Mouse (Mus musculus) 3T3-L1 (cell line): ENCODE measurements around the gene Pnrc2.

Experiments
- DNase-seq: peaks from one replicate; pipeline ENCODE4 v3.0.0-alpha.2; 2015; ENCODE audit warnings: low read depth, low spot score

The Pnrc2 gene

DNA sequence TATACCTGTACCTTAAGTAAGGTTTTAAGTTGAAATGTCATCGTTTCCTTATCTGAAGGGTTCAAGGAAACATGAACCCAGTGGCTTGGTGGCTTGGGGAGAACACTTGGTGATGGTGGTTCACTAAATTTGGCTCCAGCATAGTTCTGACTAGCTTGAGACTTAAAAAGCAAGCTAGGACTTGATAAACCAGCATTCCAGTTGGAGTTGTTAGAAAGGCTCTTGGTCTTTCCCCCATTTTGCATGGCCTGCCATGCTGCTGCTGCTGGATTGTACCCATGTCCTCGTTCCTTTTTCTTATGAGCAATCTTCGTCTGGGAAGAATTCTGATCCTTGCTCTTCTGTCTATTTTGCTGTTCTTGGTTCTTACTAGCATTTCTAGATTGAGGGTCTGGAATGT lies 1.6 kb downstream of the Pnrc2 start:
- DNase-seq: peak; percentile 30

DNA sequence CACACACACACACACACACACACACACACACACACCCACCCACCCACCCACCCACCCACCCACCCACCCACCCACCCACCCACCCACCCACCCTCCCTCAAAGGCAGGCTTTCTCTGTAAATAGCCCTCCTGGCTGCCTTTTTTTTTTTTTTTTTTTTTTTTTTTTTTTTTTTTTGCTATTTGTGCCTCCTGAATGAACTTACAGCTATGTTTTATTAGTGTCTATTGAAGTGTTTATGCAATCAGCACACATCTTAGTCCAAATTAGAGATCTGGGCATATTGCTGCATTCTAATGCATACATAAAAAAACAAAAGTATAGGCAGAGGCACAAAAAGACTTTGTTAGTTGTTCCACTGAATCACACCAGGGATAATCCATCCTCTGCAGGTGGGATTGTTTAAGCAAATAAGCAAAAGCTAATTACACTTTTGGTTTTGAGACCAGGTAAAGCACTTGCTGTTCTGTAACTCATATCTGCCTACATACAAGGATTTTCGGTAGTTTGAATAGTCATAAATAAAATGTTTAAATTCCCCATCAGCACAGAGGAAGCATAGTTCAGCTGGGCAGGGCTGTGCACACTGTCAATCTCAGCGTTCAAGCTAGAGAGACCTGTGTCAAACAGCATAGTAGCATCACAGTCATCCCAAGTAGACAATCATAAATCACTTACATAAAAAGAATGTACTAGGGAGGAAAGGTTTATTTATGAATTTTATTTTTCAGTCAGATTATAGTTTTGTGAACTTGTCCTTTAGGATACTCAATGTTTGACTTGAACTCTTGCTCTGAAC lies 3.2 kb downstream of the Pnrc2 start:
- DNase-seq: peak; percentile 33

DNA sequence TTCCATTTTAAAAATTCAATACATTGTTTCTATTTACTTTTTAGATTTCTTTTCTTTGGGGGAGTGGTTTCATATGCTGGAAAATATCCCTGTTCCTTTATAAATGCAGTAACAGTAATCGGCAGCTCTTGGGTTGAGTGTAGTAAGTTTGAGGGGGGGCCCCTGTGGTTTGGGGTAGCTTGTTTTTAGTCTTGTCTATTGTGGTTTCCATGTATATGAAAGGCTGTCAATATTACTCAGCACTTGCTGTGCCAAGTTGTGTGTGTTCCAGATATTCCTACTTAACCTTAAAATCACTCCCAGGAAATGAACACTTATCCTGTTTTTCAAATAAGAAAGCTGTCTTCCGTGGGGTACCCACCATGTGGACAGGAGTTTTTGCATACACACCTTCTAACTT lies 4.7 kb downstream of the Pnrc2 start:
- peak; percentile 82 for DNase-seq

DNA sequence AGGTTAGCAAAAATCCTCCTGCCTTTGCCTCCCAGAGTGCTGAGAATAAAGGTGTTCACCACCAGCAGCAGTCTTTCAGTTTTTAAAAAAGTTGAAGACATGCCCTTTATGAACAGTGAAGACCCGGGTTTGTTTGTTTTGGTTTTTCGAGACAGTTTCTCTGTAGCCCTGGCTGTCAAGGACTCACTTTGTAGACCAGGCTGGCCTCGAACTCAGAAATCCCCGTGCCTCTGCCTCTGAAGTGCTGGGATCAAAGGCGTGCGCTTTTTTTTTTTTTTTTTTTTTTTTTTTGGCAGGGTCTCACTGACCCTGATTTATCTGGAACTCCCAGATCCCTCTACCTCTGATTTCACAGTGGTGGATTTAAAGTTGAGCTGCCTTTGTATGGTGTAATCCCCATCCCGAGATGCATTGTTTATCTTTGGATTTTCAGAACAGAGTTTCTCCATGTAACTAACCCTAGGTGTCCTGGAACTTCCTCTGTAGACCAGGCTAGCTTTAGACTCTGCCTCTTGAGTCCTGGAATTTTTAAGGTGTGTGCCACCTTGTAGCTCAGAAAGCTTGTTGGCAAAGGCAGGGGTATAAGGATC lies 16.0 kb downstream of the Pnrc2 start:
- DNase-seq: peak; percentile 30

DNA sequence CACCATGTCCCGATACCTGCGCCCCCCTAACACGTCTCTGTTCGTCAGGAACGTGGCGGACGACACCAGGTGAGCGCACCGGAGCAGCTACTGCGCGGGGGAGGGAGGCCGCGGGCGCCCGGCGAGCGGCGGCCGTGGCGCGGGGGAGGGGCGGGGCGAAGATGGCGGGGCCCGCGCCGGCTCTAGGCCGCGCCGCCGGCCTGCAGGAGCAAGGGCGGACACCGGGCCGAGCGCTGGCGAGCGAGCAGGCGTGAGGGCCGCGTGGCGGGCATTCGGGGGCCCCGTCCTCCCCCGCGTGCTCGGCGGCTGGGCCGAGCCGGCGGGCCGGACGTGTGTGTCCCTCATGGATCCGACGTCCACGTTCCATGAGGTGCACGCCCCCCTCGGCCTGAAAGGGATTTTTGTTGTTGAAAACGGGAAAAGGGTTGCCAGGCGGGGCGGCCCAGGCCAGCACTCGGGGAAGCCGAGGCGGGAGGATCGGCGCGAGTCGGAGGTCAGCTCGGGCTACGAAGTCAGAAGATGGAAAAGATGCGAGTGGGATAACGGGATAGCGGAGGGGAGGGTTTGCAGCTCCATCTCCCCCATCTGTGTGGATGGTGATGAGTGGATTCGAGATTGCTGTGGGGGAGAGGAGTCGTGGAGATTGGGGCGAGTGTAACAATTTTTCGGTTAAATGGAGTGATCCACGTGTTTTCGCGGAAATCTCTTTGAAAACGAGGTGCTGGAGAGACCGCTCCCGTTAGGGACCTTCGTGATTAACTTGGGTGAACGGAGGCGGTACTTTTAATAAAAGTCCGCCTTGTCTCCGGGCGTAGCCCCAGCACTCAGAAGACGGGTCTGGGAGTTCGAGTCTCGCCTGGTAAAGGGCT lies 17.2 kb downstream of the Pnrc2 start:
- DNase-seq: peak; percentile 68

DNA sequence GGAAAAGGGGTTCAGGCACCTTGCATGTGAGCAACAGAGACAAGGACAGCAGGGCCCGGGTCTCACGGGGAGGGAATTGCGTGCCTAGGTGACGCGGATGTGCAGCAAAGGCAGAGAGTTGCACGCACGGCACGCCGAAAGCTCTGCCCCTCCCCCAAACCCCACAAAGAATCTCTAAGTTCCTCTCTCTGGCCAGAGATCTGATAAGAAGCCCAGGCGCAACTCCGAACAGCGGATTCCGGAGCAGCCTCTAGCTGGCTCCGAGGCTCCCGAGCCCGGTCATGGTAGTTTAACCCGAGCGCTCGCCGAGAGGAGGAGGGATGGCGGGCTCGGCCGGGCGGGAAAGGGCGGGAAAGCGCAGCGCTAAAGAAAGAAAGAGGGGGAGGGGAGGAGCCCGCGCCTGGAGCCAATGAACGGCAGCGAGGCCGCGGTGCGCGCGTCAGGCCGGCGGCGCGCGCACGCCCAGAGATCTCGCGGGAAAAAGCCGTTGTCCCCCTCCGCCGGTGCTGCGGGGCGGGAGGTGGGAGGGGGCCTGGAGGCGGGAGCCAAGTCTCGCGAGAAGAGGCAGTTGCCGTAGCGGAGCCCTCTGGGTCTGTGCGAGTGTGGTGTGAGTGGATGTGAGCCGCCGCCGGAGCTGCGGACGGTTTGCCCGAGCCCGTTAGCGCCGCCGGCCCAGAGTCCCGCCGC lies 18.0 kb downstream of the Pnrc2 start, which contains the start of gene Srsf10:
Gene Srsf10 (plus strand): TSS at position 212 of the 687 bp plus-strand sequence.
- peak; percentile 96 for DNase-seq

DNA sequence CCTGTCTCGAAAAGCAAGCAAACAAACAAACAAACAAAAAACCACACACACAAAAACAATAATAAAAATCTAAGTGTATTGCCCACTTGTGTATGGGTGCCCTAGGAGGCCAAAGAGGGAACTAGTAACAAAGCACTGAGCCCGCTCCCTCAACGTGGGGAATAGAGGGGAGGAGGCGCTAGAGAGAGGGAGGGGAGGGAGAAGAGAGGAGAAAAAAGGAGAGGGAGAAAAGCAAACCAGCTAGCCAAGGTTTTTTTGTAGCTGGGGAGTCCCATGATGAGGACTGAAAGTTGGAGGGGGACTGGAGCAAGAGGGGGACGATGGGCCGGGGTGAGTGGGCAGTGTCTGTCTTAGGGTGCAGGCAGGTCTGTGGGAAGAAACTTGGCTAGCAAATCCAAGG lies 18.6 kb downstream of the Pnrc2 start:
- DNase-seq: peak; percentile 44

DNA sequence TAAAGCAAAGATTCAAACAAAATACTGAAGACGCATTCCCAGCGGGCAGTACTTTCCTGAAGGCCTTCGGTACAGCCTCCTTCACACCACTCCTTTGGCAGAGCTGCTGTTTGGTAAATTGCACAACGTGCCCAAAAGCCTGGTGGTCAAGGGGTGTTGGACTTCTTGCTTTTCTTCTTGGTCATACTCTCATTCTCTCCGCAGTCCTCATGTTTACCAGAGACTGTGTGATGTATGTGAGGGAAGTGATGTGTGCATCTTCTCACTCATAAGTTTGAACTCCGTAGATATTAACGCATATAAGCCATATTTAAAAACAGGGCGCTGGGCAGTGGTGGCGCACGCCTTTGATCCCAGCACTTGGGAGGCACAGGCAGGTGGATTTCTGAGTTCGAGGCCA lies 19.0 kb downstream of the Pnrc2 start:
- DNase-seq: no peak

DNA sequence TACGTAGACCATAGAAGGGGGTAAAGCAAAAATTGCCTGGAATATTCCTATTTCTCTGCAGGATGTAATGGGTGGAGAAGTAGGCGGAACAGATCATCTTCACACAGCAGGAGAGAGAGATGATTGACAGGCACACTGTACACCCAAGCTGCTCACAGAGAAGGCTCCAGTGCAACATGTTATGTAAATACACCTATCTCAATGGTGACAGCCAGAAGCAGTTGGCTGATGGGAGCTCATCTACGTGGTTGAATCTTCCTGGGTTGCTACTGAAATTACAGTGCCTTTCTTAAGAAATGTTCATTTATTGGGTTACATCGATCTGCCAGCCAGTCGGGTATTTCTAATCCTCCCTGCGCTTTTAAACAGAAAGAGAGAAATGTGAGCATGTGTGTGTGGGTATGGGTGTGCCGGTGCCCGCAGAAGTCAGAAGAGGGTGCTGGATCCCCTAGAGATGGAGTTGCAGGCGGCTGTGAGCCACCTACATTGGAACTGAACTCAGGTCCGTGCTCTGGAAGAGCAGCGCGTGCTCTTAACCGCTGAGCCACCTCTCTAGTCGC lies 19.6 kb downstream of the Pnrc2 start:
- DNase-seq: no peak

DNA sequence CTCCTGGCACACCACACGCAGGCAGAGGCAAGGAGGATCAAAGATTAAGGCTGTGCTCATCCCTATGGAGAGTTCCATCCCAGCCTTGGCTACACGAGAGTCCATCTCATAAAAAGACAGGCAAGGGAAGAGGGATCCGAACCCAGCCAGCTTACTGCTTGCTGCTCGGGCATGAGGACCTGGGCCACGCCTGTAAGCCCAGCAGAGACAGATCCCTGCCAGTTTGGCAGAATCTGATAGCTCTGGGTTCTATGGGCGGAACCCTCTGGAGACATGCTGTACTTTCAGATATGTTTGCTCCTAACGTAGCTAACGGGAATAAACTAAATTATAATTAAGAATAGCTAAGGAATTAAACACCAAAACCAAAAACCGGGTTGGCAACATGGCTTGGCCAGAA lies 21.7 kb downstream of the Pnrc2 start:
- no peak for DNase-seq

DNA sequence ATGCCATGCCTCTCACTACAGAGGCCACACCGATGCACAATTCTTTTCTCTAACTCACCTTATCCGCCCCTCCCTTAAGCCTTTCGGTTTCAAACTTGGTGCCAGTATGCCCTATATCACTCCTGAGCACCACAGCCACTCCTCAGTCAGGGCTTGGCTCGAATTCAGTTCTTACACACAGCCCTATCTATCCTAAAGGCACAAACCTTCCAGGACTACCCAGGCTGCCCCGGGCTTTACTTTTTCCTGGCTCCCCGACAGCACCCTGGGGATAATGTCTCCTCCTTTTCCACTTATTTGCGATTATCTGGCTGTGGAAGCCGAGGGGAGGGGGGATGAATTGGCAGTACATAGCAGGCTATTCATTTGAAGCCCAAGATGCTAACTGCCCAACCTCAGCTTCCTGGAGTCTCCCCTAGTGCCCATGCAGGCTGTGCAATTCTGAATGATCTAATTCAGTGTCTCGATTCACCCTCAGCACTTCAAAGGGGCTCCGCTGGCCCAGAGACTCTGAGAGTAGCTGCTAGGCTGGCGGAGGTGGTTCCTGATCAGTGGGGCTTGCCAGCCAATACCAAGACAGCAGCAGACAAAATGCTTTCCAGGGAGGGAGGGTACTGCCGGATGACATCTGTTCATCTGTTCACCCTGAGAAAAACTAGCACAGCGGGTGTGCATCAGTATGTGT lies 23.1 kb downstream of the Pnrc2 start:
- no peak for DNase-seq

DNA sequence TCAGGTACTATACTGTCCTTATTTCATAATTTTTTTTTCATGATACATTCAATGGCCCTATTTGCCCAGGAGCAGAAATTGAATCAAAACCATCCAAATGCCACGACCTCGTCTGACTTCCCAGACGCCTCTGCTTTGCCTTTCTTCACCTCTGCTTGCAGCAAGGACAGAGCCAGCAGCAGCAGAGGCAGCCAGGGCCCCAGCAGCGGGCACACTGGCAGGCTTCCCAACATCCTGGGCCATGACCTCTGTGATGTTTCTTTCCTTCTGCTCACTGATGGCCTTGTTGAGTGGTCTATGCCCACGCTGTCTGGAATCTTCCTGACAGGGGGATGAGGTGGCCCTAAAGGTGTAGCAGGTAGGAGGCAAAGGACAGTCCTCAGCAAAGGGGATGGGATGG lies 26.1 kb downstream of the Pnrc2 start:
- no peak for DNase-seq

DNA sequence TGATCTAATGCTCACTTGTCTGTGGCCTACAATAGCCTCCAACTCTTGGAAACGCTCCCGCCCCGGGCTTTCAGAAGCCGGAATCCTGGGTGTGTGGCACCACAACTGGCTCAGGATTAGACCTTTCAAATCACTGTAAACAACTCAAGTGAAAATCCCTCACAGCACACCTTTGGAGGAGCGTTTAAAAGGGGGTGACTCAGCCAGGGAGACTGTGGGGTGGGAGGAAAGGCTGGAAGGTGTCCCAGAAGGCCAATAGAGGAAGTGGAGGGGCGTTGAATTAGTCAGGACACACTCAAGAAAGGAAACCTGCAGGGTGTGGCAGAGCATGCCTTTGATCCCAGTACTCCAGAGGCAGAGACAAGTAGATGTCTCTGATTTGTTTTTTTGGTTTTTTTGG lies 29.2 kb downstream of the Pnrc2 start:
- no peak for DNase-seq

DNA sequence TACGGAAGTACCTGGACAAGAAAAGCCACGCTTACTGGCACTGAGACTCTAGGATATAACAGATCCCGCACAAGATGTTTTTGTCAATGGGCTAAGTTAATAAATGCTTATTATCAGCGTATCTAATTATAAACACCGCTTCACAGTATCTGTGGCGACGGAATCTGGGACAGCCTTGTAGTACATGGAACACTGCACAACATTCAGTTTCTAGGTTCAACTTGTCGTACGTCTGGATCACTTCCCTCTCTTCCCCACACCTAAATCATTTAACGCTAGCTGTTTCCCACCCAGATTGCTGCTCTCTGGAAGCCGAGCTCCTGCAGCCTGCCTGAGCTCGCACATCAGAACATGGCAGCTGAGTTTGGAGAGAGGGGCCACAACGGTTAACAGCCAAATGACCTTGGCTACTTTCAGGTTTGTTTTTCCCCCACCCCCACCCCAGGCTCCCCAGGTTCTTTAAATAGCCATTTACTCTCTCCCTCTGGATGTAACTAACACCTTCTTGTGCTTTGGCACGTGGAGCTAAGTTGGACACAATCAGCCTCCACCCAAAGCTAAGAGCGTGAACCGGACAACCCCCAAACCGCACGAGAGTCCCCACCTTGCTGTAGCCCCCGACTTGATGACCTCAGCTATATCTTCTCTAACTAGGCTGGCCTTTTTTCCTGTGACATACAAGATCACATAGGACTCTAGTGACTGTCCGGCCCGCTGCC lies 34.2 kb downstream of the Pnrc2 start:
- no peak for DNase-seq

DNA sequence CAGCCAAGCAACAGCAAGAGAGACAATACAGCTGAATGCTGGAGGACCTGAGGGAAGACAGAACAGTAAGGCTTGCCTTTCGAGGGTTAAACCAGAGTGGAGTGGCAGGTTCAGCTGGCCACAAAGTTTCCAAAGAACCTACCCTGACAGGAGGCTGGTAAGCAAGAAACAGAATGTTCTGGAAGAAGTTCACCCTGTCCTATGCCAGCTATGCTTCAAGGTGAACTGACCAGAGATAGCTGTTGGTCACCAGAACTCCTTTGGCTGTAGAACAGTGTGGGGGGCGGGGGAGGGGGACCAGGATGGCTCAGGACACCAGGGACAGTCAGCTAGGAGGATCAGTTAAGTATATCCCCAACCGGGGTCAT lies 34.7 kb downstream of the Pnrc2 start:
- DNase-seq: no peak

DNA sequence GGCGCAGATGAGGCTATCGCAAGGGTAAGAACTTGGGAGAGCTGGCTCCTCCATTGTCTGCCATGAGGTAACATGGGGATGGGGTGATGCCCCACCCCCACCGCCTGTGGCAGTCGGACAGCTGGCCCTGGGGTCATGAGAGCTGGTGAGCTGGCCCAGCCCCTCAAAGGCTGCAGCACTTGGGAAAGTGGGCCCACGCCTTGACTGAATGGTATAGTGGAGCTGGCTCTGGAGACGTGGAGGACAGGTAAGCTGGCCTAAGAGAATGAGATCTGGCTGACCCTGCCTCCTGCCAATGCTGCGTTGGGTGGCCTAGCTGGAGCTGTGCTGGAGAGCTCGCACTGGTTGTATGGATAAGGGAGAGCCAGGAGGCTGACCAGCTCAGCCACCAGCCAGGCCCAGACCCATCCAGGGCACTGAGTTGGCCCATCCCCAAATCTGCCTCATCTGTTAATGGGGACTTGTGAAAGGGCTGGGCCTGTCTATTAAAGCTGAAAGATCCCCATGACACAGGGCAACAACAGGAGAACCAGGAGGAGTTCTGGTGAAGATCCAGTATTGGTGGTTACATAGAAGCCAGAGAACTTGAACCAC lies 39.4 kb downstream of the Pnrc2 start:
- no peak for DNase-seq

DNA sequence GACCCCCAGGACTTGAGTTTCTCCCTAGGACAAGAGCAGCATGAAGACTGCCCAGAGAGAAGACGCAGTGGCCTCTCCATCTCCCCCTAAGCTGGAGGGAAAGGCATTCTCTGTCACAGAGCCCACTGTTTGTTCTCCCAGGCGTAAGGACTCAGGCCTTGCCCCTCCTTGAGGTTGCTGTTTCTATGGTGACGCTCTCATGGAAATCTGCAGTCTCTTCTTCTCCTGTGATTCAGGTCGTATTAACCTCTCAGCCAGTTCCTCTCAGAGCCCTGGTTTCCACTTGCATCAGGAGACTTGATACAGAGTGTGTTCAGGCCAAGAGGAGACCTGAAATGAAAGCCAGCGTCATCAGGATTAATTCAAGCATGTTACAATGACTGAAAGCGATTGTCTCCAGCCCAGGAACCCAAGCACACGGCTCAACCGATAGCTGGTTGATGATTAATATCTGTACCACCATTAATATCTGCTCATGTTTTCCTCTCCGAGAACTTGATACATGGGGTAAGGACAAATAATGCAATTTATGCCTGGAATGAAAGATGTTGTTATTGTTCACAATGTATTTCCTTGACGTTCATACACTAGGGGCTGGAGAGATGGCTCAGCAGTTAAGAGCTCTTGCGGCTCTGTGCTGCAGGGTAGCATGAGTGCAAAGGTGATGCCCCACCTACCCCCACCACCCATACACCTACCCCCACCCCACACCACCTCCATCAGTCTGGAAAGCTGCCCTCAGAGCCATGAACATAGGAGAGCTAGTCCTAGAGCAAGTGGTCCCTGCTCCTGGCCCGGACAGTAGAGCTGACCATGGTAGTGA lies 40.1 kb downstream of the Pnrc2 start:
- no peak for DNase-seq

DNA sequence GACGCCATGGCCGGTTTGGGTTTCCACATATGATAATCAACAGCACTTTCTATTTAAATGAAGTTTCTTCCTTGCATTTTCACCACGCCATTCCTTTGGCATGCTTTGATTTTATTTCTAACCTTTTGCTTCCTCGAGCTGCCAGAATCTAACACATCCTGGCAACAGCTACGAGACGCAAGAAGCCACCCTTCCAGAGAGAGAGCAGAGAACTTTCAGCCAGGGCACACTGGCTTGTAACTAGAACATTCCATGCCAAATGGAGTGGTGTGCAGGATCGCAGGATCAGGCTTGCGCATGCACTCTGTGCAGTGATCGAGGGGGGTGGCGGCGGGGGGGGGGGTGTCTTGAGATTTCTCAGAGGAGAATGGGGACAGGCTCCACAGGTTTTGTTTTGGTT lies 41.6 kb downstream of the Pnrc2 start:
- no peak for DNase-seq

DNA sequence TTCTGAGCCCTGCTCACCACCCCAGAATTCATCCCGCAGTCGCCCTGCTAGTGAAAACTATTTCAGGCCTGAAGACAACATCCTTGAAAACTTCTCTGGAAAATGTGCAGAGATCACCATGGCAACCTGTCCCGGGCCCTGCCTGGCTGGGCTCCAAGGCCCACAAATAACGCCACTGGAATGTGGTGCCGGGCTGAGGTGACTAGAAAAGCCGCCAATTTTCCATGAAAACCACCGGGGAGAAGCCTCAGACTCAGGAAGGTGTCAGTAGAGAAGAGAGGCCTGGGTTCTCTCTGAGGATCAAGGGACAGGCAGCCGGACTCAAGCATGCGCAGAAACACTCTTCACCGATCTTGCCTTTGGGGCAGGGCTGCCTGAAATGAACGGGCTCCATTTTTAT lies 45.2 kb downstream of the Pnrc2 start:
- peak; percentile 92 for DNase-seq
